Mouse (Mus musculus): Measurements from ENCODE around the gene Car10. TPM values are rescaled to one million over a fixed set of nuclear protein-coding genes. Genes with fewer than 3 reads are reported as not detected.
A peak's percentile ranks its signal among the peaks of the same experiment; 100 is the strongest.

Gene Car10
- not detected for total RNA-seq (2021)

DNA sequence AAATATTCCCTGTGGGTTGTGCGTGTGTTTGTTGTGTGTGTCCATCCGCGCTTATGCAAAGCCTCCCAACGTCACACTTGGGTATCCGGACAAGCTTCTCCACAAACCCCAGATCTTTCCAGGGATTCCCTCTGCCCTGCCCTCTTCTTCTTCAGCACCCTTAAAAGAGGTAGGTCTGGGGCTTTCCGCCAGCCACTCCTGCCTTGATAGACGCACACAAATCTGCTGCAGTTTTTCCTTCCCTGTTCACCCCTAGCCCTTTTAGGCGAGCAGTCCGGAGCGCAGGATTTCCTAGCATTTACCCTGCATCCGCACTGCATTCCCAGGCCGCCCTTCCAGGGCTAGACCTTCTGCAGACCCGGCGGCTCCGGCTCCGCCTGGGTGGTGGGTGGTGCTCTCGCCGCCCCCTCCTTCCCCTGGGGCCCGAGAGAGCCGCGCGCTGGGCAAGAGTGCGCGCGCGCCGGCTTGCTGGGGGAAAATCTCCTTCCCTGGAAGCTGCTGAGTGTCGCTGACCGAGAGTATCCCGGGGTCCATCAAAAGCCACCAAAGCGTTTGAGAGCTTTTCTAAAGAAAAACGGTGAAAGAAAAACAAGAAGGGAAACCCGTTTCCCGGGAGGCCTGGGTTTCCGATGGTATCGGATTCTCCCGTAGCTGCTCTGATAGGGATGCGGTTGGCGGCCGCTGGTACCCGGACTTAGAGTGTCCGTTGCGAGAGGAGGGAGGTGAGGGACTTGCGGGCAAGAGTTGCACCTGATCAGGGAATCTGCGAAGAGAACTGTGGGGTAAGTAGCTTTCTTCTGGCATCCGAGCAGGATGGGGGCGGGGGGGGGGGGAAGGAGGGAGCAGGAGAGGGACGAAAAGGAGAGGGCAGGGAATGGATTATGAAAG lies at the start of gene Car10:
Car10 (plus strand) TSS at position 88 of the 888 bp plus-strand sequence.
- DNase-seq, result no peak

GRCm38 (mm10) chr11:93065021-93065420 lies 32.8 kb upstream of the Car10 start:
- no peak for DNase-seq

DNA sequence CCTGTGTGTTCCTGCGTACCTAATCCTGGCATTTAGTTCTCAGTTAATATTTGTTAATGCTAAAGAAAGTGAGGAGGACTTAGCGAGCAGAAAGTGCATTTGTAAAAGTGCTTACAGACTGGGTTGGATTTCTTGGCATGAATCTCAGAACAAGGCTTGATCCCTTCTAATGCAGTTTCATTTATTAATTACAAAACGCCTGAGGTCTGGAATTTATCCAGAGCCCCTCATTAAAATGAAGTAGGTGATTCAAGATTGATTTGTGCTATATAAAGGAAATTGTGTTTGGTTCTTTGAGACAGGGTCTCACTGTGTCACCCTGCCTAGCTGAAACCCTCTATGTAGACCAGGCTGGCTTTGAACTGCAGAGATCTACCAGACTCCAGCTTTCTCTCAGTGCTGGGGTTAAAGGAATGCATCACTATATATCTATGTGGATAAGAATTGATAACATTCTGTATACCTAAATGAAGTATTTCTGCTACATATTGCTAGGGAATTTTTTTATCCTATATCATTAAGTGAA lies 32.1 kb upstream of the Car10 start:
- DNase-seq, result no peak

DNA sequence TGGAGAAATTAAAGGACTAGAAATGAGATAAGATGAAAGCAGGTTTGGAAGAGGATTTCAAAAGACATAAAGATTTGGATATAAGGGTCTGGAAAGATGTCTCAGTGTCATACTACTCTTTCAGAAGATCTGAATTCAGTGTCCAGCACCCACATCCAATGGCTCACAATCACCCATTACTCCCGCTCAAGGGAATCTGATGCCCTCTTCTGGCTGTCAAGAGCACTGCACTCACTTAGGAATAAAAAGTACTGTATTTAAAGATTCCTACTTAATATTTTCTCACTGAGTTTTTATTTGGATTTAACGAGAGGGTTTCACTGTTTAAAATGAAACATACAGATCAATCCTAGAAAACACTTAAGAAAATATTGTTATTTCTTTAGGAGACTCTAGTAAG lies 2.2 kb upstream of the Car10 start:
- no peak for DNase-seq

GRCm38 (mm10) chr11:93097001-93097400 lies 827 bp upstream of the Car10 start:
- peak; percentile 61 for DNase-seq

DNA sequence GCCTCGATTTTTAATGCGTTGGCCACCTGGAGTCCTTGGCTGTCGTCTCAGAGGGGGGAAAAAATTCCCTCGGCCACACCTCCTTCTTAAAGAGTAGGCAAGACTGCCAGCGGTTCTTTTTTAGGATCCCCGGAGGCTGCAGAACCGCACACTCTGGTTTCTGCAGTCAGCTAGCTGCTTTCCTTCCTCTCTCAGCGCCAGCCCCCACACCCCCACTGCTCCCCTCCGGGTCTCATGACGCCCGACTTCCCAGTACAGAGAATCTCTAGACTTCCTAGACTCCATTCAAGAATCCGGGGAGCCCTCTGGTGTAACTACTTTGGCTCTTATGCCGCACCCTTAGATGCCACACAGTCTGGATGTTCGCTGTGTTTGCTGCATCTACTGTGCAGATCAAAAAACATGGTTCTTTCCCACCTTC lies 387 bp upstream of the Car10 start:
- DNase-seq, result no peak

DNA sequence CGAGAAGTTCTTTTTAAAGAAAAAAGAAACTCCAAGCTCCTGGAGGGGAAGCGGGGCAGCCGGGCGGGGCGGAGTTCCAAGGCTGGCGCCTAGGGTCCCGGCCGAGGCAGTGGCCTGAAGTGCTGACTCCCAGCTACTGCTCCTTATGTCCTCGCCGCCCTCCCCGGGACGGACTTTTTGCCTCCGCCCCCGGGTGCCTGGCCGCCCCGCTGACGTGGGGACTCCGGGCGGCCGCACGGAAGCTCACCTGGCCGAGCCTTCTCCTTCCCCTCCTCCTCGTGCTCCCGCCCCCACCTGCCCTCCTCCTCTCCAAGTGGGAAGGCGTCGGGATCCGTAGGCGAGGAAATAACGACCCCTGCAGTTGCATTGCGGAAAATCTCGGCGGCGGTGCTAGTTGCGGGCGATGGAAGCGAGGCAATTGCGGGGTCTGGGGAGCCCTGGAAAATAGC lies 1.1 kb downstream of the Car10 start:
- DNase-seq, result no peak

DNA sequence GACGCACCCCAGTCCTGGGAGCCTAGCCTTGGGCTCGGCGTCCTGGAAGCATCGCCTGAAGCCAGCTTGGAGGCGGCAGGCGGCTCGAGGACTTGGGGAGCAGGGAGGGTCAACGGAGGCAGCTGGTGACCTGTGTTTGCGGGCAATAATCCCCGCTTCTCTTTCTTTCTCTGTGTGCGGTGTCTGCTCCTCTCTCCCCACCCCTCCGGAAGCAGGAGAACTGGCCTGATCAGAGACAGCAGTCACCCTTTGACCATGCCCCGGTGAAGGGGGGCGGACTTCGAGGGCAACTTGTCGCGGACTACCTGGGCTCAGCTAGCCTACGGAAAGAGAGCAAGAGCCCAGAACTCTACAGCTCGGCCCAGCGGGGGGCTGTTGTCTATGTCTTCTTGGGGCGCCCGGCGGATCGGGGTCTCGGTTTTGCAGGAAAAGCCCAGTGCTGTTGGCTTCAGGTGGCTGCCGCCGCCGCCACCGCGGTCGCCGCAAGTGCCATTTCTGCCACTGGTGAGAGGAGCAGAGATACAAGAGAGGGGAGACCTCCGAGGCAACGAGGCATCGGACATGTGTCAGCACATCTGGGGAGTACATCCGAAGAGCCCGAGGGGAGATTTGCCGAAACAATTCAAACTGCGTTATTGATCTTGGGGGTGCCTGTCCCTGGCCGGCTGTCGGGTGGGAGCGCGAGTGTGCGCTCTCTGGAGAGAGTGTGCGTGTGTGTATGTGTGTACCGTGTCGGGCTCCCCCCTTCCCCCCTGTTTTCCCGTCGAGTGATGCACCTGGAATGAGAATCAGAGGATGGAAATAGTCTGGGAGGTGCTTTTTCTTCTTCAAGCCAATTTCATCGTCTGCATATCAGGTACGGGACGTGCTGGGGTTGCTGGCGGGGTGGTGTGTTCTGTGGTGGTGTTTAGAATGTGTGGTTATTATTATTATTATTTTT lies 1.9 kb downstream of the Car10 start:
- no peak for DNase-seq

DNA sequence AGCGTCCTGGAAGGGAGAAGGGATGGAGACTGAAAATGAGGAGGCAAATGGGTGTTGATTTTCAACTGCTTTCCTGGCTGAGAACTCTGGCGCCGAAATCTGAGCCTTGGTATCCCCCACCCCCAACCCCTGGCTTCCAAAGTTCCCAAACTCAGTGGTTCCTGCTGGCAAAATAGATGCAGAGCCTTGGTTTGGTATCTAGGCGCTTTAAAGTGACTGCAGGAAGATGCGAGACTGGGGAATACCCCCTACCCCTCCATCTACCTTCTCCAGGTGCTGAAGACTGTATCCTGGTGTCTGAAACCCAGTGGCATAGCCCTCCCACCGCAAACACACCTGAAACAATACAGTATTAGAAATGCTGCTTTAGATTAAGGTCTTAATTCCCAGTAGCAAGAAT lies 2.8 kb downstream of the Car10 start:
- DNase-seq, result no peak

- DNase-seq, result no peak
These were observed 3.3 kb downstream of the Car10 start for GRCm38 (mm10) chr11:93101106-93101505.

DNA sequence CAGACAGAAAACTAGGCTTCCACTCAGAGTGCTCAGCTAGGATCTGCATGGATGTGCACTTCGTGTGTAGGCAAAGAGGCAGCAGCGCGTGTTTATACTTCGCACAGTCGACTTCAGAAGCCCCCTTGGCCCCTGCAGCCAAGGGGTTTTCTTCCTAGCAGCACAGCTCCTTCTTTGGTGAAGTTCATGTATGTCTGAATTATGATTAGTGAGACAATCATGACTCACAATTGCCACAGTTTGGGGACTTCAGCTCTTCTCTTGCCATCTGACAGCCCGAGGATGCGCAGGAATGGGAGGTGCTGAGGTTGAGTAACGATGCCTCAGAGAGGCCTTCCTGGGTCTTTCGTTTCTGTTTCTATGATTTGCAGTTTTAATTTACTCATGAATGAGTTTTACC lies 4.5 kb downstream of the Car10 start:
- no peak for DNase-seq

GRCm38 (mm10) chr11:93103101-93103815 lies 5.4 kb downstream of the Car10 start:
- DNase-seq, result no peak

- DNase-seq, result no peak
These were observed 11.6 kb downstream of the Car10 start for GRCm38 (mm10) chr11:93109451-93109850.

- DNase-seq, result no peak
These were observed 23.1 kb downstream of the Car10 start for GRCm38 (mm10) chr11:93120766-93121415.

GRCm38 (mm10) chr11:93123691-93124090 lies 25.9 kb downstream of the Car10 start:
- DNase-seq, result no peak

DNA sequence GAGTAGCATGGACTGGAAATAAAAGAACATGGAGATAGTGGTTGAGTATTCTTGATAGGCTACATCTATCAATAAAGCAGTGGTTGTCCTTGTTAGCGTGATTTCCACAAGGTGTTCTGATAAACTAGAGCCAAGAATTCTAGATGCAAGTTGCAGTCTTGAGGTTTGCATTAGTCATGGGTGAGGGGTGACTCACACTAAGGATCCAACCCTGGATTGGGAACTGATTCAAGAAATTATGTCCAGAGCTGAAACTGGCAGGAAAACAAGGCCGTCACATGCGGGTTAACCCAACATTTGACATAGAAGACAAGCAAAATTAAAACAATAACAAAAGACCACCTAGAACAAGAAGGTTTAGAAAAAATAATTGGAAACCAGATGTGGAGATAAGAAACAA lies 28.6 kb downstream of the Car10 start:
- DNase-seq, result no peak

- no peak for DNase-seq
These were observed 30.7 kb downstream of the Car10 start for GRCm38 (mm10) chr11:93128481-93128880.

DNA sequence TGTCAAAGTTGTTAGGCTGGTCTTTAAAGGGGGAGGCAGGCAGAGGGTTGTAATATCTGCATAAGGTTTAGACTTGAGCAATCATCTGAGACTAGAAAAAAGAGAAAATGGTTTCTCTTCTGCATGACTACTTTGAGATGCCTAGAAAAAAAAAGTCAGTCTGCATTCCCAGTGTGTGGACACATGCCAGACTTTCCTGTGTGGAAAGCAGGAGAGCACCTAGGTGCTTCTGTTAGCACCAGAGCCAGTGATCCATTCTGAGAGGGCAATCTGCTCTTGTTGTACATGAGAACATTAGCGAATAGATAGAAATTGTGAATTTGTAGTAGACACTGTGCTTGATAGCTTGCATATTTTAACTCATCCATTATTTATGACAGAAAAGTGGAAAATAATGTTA lies 40.0 kb downstream of the Car10 start:
- no peak for DNase-seq

GRCm38 (mm10) chr11:93141727-93142126 lies 43.9 kb downstream of the Car10 start:
- DNase-seq, result no peak

GRCm38 (mm10) chr11:93144544-93144943 lies 46.7 kb downstream of the Car10 start:
- peak; percentile 16 for DNase-seq

- DNase-seq, result no peak
These were observed 57.1 kb downstream of the Car10 start for GRCm38 (mm10) chr11:93154910-93155309.

GRCm38 (mm10) chr11:93172430-93172829 lies 74.6 kb downstream of the Car10 start:
- no peak for DNase-seq

All from heart, postnatal 4 days (tissue).